Mouse (Mus musculus): ENCODE measurements around the gene Cdr2l.
A peak's percentile ranks its signal among the peaks of the same experiment; 100 is the strongest.

DNA sequence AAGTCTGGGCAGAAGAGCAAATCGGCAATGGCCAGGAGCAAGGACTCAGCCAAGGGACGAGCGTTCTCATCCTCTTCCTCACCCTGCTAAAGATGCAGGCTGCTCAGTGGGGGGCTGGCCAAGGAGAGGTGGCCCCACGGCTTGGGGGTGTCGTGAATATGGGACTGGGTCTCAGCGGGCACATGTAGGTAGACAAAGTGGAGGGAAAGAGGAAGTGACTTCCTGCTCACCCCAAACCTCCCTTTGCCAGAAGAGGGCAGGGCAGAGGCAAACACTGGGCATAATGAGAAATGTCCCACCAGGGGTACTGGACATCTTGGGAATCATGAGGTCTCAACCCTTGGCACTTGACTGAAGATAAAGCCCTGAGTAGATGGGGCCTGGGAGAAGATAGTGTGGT lies 22.0 kb upstream of the Cdr2l start:
- TF ChIP-seq POLR2A (IDR thresholded peaks at IDR 0.05; ENCODE audit: borderline replicate concordance, low read depth, low read length): no peak
- TF ChIP-seq CTCF (IDR thresholded peaks at IDR 0.05; ENCODE audit: low read depth, low read length): peak; percentile 13; the same call in 1 of the 2 replicates
